Mouse (Mus musculus) left cerebral cortex, adult 8-10 months (tissue): ENCODE measurements around the gene Inafm1. TPM values are rescaled to one million over a fixed set of nuclear protein-coding genes. Genes with fewer than 3 reads are reported as not detected.
"Not testable (repeated sequence)": the region's sequence is repeated elsewhere in the genome, so short reads cannot be mapped to it uniquely, and the experiment has no call there.

ENCODE experiments used
- DNase-seq, 2 experiments: peaks; one replicate each; pipeline ENCODE4 v3.0.0; 2022; ENCODE audit warnings: low spot score in 2 of 2
- total RNA-seq, 4 experiments: library from RNA; stranded (reverse); gene quantifications; 2 replicates each; pipeline ENCODE4 v1.2.4; 2022

Gene Inafm1
- total RNA-seq, 4 experiments from 2014 or later: 34.6 to 36.9 (median 36.6) TPM

DNA sequence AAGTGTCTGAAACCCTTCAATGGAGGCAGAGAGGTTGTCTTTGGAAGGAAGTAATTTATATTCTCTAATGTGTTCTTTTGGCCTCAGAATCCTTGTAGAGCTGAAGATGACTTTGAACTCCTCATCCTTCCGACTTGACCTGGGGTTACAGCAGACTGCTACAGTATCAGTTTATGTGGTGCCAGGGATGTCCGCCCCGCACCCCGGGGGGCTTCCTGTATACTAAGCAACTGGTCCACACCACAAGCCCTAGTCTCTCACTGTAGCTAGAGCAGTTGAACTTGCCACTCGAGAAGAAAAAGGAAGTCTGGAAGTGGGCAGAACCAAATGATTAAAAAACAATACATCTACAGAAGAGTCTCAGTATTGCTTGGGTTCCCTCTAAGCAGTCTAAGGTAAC is 9.6 kb downstream of the Inafm1 start:
- DNase-seq: no peak

DNA sequence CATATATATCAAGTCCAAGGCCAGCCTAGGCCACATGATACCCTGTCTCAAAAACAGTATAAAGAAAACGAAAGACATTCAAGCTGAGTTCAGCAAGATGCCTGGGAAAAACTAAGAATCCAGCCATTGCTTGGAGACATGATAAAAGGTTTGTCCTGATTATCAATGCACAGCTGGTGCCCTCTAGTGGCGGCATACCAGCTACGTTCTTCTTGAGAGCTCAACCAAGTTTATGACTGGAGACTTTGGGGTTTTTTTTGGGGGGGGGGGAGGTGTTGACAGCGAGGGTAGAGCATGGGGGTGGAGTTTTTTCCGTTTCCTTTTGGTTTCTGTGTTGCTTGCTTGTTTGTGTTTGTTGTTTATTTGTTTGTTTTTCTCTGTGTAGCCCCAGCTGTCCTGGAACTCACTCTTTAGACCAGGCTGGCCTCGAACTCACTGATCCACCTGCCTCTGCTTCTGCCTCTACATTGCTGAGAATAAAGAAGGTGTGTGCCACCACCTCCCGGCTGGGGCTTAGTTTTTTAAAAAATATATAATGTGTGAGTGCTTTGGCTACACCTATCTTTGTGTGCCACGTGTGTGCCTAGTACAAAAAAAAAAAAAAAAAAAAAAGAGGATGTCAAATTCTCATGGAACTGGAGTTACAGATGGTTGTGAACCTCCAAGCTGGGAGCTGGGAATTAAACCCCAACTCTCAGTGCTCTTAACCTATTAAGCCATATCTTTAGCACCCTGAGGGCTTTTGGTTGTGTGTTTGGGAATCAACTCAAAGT is 10.2 kb downstream of the Inafm1 start:
- no peak for DNase-seq

DNA sequence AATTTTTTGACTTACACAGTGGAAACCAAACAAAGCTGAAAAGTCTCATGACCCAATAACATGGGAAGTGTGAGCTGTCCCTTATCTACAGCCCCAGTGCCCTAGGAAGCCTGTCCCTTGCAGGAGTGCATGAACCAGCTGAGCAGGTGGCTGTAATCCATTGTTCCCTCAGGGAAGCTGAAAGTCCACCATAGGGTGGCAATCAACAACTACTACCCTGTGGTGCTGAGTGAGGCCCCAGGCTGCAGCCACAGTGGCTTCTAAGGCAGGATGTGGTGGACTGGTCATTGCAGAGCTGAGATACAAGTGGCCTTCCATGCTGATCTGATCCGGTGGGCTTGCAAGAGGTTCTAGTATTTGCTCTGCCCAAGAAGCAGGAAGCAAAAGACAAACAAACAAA is 12.3 kb downstream of the Inafm1 start:
- DNase-seq: no peak

DNA sequence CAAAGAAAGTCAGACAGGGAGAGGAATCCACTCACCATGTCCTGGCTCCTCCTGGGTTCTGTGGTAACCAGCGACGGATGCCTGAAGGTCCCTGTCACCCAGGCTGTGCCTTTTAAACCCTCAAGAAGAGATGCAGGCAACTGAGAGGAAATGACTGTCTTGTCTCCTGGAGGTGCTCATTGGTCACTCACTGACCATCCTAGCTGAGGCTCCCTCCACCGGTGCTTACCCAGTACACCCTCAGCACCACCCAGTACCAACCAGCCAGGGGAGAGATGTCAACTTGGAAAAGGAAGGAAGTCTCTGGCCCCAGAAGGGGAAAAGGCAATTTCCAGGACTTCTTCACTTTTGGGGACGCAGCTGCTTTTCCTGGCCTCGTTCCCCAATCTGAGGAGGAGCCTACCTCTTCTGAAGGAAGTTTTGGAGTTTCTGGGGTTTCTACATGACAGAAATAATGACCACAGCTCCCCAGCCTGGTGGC is 14.3 kb downstream of the Inafm1 start, which contains the start of gene C5ar1:
Gene C5ar1, minus strand, starts transcription at position 431 of the 481 bp plus-strand sequence.
- DNase-seq: no peak

DNA sequence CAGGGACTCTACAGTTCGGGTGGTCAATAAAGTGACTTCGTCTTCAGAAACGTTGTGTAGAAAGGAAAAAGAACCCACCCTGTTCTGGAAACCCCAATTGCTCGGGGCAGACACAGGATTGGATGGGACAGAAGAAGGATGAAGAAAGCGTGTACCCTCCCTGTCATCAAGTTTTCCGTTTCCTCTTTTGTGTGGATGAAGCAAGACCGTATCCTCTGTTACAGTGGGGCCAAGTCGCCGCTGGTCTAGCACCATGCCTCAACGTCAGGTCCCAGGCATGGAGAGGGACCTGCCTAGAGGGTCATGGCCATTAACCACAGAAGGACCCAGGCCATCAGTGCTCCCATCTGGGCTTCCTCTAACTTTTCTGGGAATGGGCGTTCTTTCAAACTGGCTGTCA is 15.6 kb downstream of the Inafm1 start:
- no peak for DNase-seq

DNA sequence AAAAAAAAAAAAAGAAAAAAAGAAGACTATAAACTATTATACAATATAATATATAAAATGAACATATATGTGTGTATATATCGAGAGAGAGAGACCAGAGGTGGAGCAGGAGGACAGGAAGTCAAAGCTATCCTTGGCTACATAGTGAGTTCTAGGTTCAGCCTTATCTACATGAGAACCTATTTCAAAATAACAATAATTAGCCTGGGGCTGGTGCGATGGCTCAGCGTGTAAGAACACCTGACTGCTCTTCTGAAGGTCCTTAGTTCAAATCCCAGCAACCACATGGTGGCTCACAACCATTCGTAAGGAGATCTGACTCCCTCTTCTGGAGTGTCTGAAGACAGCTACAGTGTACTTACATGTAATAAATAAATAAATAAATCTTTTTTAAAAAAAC is 17.5 kb downstream of the Inafm1 start:
- not testable (repeated sequence) for DNase-seq

DNA sequence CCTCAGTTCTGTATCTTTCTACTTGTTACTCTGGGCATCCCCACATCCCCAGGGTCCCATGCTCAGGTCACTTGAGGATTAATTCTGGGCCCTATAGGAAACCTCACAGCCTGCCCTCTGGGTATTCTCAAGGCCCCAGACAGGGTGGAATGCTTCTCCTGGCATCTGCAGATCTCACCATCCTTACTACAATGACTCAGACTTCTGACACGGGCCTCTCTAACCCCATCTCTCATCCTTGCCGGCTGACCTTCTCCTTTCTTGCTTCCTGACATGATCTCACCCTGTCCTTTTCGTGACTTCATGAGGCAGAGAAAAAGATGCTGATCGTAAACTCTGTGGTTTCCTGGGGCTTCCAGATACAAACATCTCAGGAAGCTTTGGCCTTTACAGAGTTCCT is 19.2 kb downstream of the Inafm1 start:
- DNase-seq: no peak

DNA sequence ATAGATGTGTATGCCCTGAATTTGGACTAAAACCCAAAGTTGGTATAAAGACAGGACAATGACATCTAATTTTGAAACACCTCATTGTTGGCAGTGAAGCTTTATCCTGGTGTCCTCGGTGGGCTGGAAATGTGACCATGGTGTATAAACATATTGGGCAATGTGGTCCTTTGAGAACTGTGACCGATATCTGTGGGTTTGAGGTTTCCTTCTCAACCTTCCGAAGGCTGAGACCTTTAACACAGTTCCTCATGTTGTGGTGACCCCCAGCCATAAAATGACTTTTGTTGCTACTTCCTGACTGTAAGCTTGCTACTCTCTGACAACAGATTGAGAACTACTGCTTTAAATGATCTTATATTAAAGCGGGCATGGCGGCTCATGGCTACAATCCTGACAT is 22.7 kb downstream of the Inafm1 start:
- no peak for DNase-seq

DNA sequence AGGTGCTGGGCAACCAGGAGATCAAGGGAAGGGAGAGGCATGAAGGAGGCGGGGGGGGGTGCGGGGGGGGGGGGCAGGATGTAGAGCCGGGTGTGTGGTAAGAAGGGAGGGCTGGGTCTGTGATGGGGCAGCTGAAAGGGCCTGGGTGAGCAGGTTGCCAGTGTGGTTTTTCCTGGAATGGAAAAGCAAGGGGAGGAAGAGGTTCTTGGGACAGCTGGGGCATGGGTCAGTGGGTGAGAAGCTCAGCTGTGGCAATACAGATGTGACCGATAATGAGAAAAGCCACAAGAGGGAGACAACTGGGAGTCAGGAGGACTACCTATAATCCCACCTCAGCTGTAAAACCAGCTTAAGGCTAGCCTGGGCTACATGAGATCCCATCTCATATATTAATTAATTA is 27.5 kb downstream of the Inafm1 start:
- no peak for DNase-seq

DNA sequence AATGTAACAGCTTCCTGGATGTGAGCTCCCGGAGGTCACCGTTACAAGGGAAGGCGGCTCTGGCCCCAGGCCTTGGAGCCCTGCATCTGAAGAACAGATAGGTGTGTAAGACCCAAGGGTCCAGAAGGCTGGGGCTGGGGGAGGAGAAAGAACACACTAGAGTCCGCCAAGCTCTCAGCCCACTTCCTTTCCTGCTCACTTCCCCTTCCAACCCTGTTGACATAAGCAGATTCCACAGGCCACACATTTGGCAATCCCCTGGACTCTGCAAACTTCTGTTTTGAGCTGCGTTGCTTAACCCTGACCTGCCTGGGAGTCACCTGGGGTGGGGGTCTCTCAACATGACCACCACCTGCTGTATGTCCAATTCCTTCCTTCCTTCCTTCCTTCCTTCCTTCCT is 29.4 kb downstream of the Inafm1 start, which contains the start of gene C5ar2:
Gene C5ar2, minus strand, starts transcription at position 88 of the 400 bp plus-strand sequence.
- DNase-seq: no peak

DNA sequence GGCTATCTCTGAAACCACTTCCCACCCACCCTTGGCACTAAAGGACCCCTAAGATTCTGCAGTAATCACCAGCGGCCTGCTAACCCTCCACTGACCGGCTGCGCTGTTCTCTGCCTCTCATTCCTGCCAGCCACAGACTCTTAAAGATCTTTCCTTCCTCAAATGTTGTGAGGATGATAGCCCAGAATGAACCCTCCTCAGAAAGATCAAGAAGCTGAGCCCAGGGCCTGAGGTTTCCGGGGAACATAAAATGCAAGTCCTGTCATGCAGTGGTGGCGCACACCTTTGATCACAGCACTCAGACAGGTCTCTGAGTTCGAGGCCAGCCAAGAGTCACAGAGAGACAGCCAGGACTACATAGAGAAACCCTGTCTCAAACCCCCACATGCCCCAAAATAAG is 31.2 kb downstream of the Inafm1 start:
- DNase-seq: no peak

DNA sequence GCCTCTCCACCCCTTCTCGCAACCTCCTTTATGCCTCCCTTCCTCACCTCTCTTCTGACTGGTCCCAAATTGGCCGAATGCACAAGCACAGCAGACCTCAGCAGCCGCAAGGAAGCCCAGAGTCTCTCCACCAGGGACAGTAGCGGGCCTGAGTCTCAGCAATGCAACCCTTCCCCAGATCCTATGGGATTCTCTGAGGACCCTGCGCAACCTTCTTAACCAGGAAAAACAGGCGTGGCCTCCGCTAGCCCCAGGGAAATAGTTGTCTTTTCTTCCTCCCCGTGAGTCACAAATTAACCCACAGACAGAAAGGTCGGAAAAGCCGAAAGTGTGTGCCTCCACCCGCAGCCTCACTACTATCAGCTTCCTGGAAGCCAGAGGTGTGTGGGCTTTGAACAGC is 31.6 kb downstream of the Inafm1 start:
- DNase-seq: no peak

DNA sequence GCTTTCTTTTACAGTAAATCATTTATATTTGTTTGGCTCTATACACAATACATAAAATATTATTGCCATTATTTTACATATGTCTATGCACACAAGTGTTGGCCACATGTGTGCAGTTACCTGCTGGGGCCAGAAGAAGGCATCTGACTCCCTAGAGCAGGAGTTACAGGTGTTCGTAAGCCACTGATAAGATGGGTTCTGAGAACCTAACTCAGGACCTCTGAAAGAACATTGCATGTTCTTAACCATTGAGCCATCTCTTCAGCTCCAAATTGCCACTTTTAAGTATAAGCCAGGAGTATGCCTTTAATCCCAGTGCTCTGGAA is 32.5 kb downstream of the Inafm1 start:
- no peak for DNase-seq

DNA sequence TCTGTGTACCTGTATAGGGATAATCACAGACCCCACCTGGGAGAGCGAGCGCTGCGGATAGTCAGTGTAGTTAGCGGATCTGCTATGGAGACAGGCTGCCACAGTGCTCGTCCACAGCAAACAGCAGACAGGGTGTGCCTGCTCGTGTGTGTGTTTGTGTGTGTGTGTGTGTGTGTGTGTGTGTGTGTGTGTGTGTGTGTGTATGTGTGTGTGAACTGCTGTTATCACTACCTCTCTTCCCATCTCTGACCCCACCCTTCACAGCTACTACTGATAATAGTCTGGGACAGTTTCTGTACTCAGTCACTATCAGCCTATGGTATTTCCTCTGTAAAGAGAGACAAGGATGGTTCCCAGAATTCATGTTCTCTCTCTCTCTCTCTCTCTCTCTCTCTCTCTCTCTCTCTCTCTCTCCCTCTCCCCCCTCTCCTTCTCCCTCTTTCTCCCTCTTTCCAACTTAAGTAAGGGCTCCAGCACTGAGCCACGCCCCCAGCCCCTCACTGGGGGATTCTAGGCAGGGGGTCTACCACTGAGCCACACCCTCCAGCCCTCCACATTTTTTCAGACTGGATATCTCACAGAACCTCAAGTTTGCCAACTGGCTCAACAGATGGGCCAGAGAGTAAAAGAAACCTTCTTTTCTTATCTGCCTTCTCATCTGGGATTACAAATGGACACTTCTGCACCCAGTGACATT is 33.0 kb downstream of the Inafm1 start:
- no peak for DNase-seq

DNA sequence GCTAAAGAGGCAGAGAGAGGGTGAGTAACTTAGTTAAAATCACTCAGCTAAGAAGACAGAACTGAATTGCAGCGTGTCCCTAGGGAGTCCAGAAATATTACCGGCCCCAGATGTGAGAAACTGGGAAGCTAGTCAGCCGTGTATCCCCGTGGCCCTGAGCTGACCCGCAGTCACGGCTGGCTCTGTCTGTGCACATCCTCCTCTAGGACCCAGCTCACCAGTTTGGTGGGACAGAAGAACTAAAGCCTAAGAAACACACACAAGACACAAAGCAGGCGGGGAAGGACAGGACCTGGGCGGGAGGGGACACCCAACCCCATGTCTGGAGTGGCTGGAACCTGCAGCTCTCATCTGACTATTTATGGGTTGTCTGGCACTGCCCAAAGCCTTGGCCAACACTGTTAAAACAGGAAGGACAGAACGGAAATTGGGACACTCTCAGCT is 33.8 kb downstream of the Inafm1 start:
- no peak for DNase-seq

DNA sequence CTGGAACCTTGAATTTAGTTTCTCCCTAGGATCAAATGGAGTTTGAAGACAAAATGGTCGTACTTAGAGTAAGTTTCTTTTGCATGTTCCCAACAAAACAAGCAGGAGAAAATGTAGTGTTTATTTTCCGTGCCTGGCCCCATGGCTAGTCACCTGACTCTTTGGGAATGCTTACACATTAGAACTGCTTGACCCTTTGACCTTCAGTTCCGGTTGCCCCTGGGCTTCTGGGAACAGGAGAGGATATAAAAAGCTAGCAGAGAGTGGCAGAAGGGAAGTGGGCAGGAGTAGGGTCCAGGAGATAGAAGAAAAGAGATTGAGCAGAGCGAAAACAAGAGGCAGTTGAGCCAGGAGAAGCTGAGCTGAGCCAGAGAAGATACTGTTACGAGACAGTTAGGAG is 43.5 kb downstream of the Inafm1 start:
- DNase-seq: no peak

Other genes with a start within 250 kb of the Inafm1 start
- gene Bicra, start 225.7 kb downstream of the Inafm1 start, total RNA-seq: 10 to 100 TPM; 10.2 to 15.0 (median 13.0) TPM
- gene Zfp541, start 211.8 kb downstream of the Inafm1 start, total RNA-seq: under 1 TPM; 0.59 to 0.81 (median 0.68) TPM
- 100 to 1,000 TPM; 256 to 282 (median 272) TPM for gene Napa, start 175.2 kb downstream of the Inafm1 start, total RNA-seq
- 10 to 100 TPM; 41.8 to 46.6 (median 42.4) TPM for gene Kptn, start 153.7 kb downstream of the Inafm1 start, total RNA-seq
- 100 to 1,000 TPM; 210 to 222 (median 213) TPM for gene Slc8a2, start 143.8 kb downstream of the Inafm1 start, total RNA-seq
- 10 to 100 TPM; 42.6 to 48.9 (median 46.4) TPM for gene Meis3, start 98.5 kb downstream of the Inafm1 start, total RNA-seq
- 10 to 100 TPM; 12.4 to 14.5 (median 13.4) TPM for gene Dhx34, start 51.6 kb downstream of the Inafm1 start, total RNA-seq
- gene C5ar2, start 29.5 kb downstream of the Inafm1 start, total RNA-seq: under 1 TPM; 0.30 to 0.67 (median 0.58) TPM
- 1 to 10 TPM in 2 of 4 experiments, under 1 TPM in 2; 0.46 to 3.4 (median 1.7) TPM for gene C5ar1, start 14.1 kb downstream of the Inafm1 start, total RNA-seq
- 100 to 1,000 TPM in 1 of 4 experiments, 10 to 100 TPM in 3; 80.6 to 105 (median 83.6) TPM for gene Ccdc9, start 13.2 kb upstream of the Inafm1 start, total RNA-seq
- 10 to 100 TPM in 3 of 4 experiments, 1 to 10 TPM in 1; 9.2 to 15.8 (median 12.0) TPM for gene Bbc3, start 34.8 kb upstream of the Inafm1 start, total RNA-seq
- gene Sae1, start 114.2 kb upstream of the Inafm1 start, total RNA-seq: 100 to 1,000 TPM in 3 of 4 experiments, 10 to 100 TPM in 1; 92.2 to 108 (median 105) TPM
- 10 to 100 TPM; 48.3 to 56.6 (median 52.4) TPM for gene Zc3h4, start 127.3 kb upstream of the Inafm1 start, total RNA-seq
- 10 to 100 TPM; 53.3 to 81.3 (median 69.6) TPM for gene Tmem160, start 179.2 kb upstream of the Inafm1 start, total RNA-seq
- gene Npas1, start 204.1 kb upstream of the Inafm1 start, total RNA-seq: 10 to 100 TPM in 2 of 4 experiments, 1 to 10 TPM in 2; 8.8 to 10.4 (median 9.9) TPM